Mouse (Mus musculus) embryonic facial prominence, embryonic 13.5 days (tissue): ENCODE data around the gene Dgat2. TPM values are rescaled to one million over a fixed set of nuclear protein-coding genes. Genes with fewer than 3 reads are reported as not detected.

Source experiments
- ATAC-seq: fragments of 200-750 bp; cut with Nextera tagmentation; 2 replicates; pipeline ENCODE4 v1.8.0; 2017; ENCODE audit warnings: low read depth; ENCODE audit not compliant: insufficient number of reproducible peaks, insufficient read depth, low FRiP score, low TSS enrichment
- H3K27ac ChIP-seq: fragments of 300-500 bp; sonication (generic); 2 replicates; pipeline ENCODE4 v1.5.1; 2015; ENCODE audit warnings: moderate library complexity, mild to moderate bottlenecking, inconsistent platforms
- H3K27me3 ChIP-seq: fragments of 300-500 bp; sonication (generic); 2 replicates; pipeline ENCODE4 v1.6.1; 2015; ENCODE audit warnings: mild to moderate bottlenecking, inconsistent platforms
- H3K36me3 ChIP-seq: fragments of 300-500 bp; sonication (generic); 2 replicates; pipeline ENCODE4 v1.6.1; 2015; ENCODE audit warnings: mild to moderate bottlenecking, inconsistent platforms
- H3K4me1 ChIP-seq: fragments of 300-500 bp; sonication (generic); 2 replicates; pipeline ENCODE4 v1.6.1; 2015; ENCODE audit warnings: inconsistent platforms
- H3K4me2 ChIP-seq: fragments of 300-500 bp; sonication (generic); 2 replicates; pipeline ENCODE4 v1.6.1; 2015; ENCODE audit warnings: moderate library complexity, mild to moderate bottlenecking, inconsistent platforms
- H3K4me3 ChIP-seq: fragments of 300-500 bp; sonication (generic); 2 replicates; pipeline ENCODE4 v1.5.1; 2015; ENCODE audit warnings: mild to moderate bottlenecking, inconsistent platforms
- H3K9ac ChIP-seq: fragments of 300-500 bp; sonication (generic); 2 replicates; pipeline ENCODE4 v1.6.1; 2015; ENCODE audit warnings: mild to moderate bottlenecking, inconsistent platforms
- H3K9me3 ChIP-seq: fragments of 300-500 bp; sonication (generic); 2 replicates; pipeline ENCODE4 v1.6.1; 2016; ENCODE audit warnings: inconsistent platforms
- WGBS: fragments of 180-500 bp; shearing (Covaris S2); methylation state at CpG from one replicate; pipeline ENCODE4 v1.1.7; 2015; ENCODE audit warnings: mixed read lengths; 5-methylcytosine and 5-hydroxymethylcytosine counted together
- polyA plus RNA-seq: library from polyadenylated mRNA; unstranded; fragments of >200 nt; fragmentation: Nextera tagmentation; extraction: Ambion mirVana; gene quantifications from 2 replicates; pipeline ENCODE4 v1.2.1, GENCODE M21; 2015

The Dgat2 gene
- polyA plus RNA-seq, 1 experiment from 2014 or later, result 17.6 TPM

DNA sequence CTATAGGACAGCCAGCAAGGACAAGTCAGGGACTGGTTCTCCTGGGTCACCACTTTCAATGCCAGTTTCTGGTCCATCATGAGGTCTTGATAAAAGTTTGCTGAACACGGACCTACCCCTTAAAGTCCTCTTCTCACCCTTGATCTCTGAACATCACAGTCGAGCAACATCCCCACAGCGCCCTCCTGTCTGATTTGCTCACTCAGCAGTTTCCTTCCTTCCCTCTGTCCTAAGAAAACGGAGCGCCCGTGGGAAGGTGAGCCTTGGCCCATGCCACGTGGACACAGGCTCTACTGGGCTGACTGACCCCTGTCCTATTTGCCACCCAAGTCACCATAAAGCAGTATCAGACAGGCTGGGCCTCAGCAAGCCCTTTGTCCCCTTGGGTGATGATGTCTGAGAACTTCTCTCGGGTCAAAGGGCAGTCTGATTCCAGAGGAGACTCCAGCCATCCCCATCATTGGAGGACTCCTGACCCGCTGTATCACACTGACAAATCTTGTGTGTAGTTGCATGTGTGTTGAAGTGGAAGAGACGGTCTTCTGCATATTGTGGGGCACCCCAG lies 32.2 kb upstream of the Dgat2 start:
- no peak for ATAC-seq
- WGBS, result 74% methylated on average over 10 of the region's 10 CpGs
- no peak overlapping the region for H3K4me3 ChIP-seq
- H3K27me3 ChIP-seq, result no peaks in the 10 kb centered on the region
- H3K4me2 ChIP-seq, result no peak overlapping the region
- peaks cover 6% of the 10 kb centered on the region; the same call in 1 of the 2 replicates for H3K4me1 ChIP-seq
- H3K27ac ChIP-seq, result no peak overlapping the region
- H3K36me3 ChIP-seq, result no peaks in the 10 kb centered on the region
- H3K9ac ChIP-seq, result no peak overlapping the region
- no peaks in the 10 kb centered on the region for H3K9me3 ChIP-seq

DNA sequence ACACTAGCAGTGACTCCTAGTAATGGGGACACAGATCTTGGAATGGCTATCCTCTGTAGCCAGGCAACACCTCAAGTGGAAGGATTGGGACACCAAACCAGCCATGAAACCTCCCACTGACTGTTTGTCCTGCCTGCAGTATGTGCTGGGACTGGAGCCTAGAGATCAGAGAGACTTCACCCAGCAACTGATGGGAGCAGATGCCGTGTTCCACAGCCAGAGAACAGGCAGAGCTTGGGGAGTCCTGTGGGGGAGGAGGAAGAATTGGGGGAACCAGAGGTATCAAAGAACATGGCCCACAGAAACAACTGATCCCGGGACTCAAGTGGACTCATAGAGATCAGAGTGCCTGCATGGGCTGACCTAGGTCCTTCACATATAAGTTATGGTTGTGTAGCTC lies 31.2 kb upstream of the Dgat2 start:
- Histone ChIP-seq H3K27me3 (no peaks in the 10 kb centered on the region), H3K4me1 (peaks cover 6% of the 10 kb centered on the region; the same call in 1 of the 2 replicates), H3K9me3 (no peaks in the 10 kb centered on the region), H3K36me3 (no peaks in the 10 kb centered on the region), H3K27ac (no peak overlapping the region), H3K9ac (no peak overlapping the region), H3K4me2 (no peak overlapping the region), H3K4me3 (no peak overlapping the region)
- WGBS, result 79% methylated on average over 2 of the region's 2 CpGs
- no peak for ATAC-seq

GRCm38 (mm10) chr7:99213056-99213455 lies 30.5 kb upstream of the Dgat2 start:
- no peak overlapping the region for H3K9ac ChIP-seq
- peaks cover 6% of the 10 kb centered on the region; the same call in 1 of the 2 replicates for H3K4me1 ChIP-seq
- no peaks in the 10 kb centered on the region for H3K9me3 ChIP-seq
- H3K27me3 ChIP-seq, result no peaks in the 10 kb centered on the region
- WGBS, result 77% methylated on average over 1 of the region's 1 CpGs
- no peak overlapping the region for H3K4me2 ChIP-seq
- no peak overlapping the region for H3K27ac ChIP-seq
- H3K36me3 ChIP-seq, result no peaks in the 10 kb centered on the region
- no peak for ATAC-seq
- no peak overlapping the region for H3K4me3 ChIP-seq

GRCm38 (mm10) chr7:99208704-99209103 lies 26.2 kb upstream of the Dgat2 start:
- no peak overlapping the region for H3K4me3 ChIP-seq
- H3K9me3 ChIP-seq, result no peaks in the 10 kb centered on the region
- no peak for ATAC-seq
- 91% methylated on average over 4 of the region's 4 CpGs for WGBS
- no peak overlapping the region for H3K4me2 ChIP-seq
- H3K9ac ChIP-seq, result no peak overlapping the region
- no peak overlapping the region for H3K27ac ChIP-seq
- no peaks in the 10 kb centered on the region for H3K4me1 ChIP-seq
- no peaks in the 10 kb centered on the region for H3K36me3 ChIP-seq
- H3K27me3 ChIP-seq, result no peaks in the 10 kb centered on the region

DNA sequence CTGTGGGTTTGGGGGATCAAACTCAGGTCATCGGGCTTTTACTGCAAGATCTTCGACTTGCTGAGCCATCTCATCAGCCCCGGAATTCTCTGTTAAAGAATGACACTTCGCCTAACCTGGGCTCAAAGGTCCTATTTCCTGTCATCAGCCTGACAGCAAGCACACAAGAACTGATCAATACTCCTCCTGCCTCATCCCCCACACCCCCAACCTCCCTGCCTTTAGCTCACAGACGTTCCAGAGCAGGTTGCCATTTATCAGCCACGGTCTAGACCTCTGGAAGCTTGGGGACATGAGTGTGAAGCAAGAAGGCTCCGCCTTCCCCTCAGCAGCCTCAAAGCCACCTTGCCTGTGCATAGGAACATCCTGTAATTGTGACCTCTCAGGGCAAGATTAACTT lies 23.8 kb upstream of the Dgat2 start:
- no peaks in the 10 kb centered on the region for H3K9me3 ChIP-seq
- H3K9ac ChIP-seq, result no peak overlapping the region
- 79% methylated on average over 7 of the region's 7 CpGs for WGBS
- H3K4me3 ChIP-seq, result no peak overlapping the region
- no peaks in the 10 kb centered on the region for H3K4me1 ChIP-seq
- H3K27me3 ChIP-seq, result no peaks in the 10 kb centered on the region
- ATAC-seq, result no peak
- no peak overlapping the region for H3K4me2 ChIP-seq
- no peaks in the 10 kb centered on the region for H3K36me3 ChIP-seq
- H3K27ac ChIP-seq, result no peak overlapping the region

DNA sequence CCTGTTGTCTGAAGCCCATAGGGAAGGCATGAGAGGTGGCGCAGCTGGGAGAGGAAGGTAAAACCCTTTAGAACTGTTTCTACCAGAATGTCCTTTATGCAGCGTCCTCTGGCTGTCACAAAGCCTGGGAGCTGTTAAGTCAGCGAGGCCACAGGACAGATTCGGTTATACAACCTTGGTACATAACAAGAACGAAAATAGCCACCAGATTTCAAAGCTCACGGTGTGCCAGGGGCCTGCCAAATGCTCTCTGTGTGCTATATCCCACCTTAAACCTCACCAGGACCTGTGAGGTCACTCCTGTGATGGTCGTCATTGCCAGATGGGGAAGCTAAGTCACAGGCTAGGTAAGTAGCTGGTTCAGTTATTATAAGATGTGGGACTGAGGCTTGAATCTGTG lies 19.6 kb upstream of the Dgat2 start:
- H3K4me1 ChIP-seq, result no peaks in the 10 kb centered on the region
- H3K36me3 ChIP-seq, result no peaks in the 10 kb centered on the region
- ATAC-seq, result no peak
- H3K4me3 ChIP-seq, result no peak overlapping the region
- 86% methylated on average over 7 of the region's 7 CpGs for WGBS
- no peaks in the 10 kb centered on the region for H3K9me3 ChIP-seq
- no peak overlapping the region for H3K27ac ChIP-seq
- H3K4me2 ChIP-seq, result no peak overlapping the region
- no peak overlapping the region for H3K9ac ChIP-seq
- no peaks in the 10 kb centered on the region for H3K27me3 ChIP-seq

- H3K27me3 ChIP-seq, result no peaks in the 10 kb centered on the region
- no peak overlapping the region for H3K9ac ChIP-seq
- no peaks in the 10 kb centered on the region for H3K9me3 ChIP-seq
- ATAC-seq, result no peak
- 28% methylated on average over 4 of the region's 4 CpGs for whole genome bisulfite sequencing
- no peaks in the 10 kb centered on the region for H3K4me1 ChIP-seq
- no peak overlapping the region for H3K4me3 ChIP-seq
- no peaks in the 10 kb centered on the region for H3K36me3 ChIP-seq
- no peak overlapping the region for H3K27ac ChIP-seq
- no peak overlapping the region for H3K4me2 ChIP-seq
Measured at GRCm38 (mm10) chr7:99200290-99200689, 17.8 kb upstream of the Dgat2 start.

- no peaks in the 10 kb centered on the region for H3K36me3 ChIP-seq
- ATAC-seq, result no peak
- H3K27ac ChIP-seq, result no peak overlapping the region
- no peaks in the 10 kb centered on the region for H3K4me1 ChIP-seq
- H3K4me2 ChIP-seq, result no peak overlapping the region
- no peak overlapping the region for H3K4me3 ChIP-seq
- no peaks in the 10 kb centered on the region for H3K27me3 ChIP-seq
- 87% methylated on average over 9 of the region's 9 CpGs for WGBS
- H3K9ac ChIP-seq, result no peak overlapping the region
- no peaks in the 10 kb centered on the region for H3K9me3 ChIP-seq
Measured at GRCm38 (mm10) chr7:99199451-99200175, 17.1 kb upstream of the Dgat2 start.

DNA sequence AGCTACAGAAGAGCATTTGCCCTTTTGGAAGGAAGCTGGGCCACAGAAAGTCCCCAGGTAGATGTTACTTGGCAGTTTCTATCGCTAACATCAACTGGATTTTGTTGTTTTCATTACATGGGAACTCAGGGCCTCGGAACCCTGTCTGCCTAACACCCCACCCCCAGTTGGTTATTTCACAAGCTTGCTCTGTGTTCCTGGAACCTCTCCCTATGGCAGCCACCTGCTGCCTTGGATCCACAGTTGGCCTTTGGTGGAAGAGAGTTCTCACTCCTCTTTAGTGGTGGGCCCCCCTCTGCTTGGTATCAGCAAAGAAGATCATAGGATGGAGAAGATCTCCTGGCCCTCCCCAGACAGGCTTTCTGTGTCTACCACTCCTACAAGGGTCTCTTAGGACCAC lies 16.3 kb upstream of the Dgat2 start:
- 87% methylated on average over 2 of the region's 2 CpGs for WGBS
- Histone ChIP-seq H3K27ac (no peak overlapping the region), H3K27me3 (no peaks in the 10 kb centered on the region), H3K9me3 (no peaks in the 10 kb centered on the region), H3K9ac (no peak overlapping the region), H3K4me3 (no peak overlapping the region), H3K4me1 (no peaks in the 10 kb centered on the region), H3K4me2 (no peak overlapping the region), H3K36me3 (no peaks in the 10 kb centered on the region)
- no peak for ATAC-seq

DNA sequence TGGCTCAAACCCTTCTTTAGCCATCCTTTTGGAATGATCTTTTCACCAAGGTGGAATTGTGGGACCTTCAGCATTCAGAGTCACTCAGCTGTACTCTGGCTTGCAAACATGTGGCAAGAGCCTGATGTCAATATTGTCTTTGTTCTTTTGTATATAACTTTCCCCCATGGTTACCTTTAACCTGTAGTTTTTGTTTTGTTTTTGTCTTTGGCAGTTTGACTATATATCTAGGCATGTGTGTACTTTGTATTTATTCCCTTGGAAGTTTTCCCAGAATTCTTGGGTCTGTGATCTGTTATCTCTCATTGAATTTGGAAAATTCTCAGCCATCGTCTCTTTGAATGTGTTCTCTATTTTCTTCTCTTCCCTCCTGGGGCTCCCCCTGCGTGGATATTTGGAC lies 12.0 kb upstream of the Dgat2 start:
- H3K4me3 ChIP-seq, result no peak overlapping the region
- no peak overlapping the region for H3K4me2 ChIP-seq
- no peak for ATAC-seq
- no peaks in the 10 kb centered on the region for H3K36me3 ChIP-seq
- H3K27me3 ChIP-seq, result no peaks in the 10 kb centered on the region
- H3K9ac ChIP-seq, result no peak overlapping the region
- no peaks in the 10 kb centered on the region for H3K9me3 ChIP-seq
- WGBS, result 54% methylated on average over 2 of the region's 2 CpGs
- H3K27ac ChIP-seq, result no peak overlapping the region
- H3K4me1 ChIP-seq, result no peaks in the 10 kb centered on the region

DNA sequence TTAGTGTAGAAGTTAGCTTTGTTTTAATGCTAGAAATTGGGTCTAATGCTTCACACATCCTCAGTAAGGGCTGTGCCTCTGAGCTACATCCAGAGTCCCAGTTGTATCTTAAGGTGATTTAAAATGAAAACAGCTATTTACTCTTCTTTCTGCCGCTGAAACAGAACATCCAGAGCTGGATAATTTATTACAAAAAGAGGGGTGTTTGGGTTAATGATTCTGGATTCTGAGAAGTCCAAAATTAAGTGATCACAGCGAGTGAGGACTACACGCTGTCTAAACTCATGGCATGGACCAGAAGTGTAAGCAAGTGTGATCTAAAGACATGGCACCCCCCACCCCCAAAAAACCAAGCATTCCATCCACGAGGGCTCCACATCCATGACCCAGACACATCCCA lies 11.4 kb upstream of the Dgat2 start:
- Histone ChIP-seq H3K4me2 (no peak overlapping the region), H3K36me3 (no peaks in the 10 kb centered on the region), H3K4me3 (no peak overlapping the region), H3K9me3 (no peaks in the 10 kb centered on the region), H3K27ac (no peak overlapping the region), H3K9ac (no peak overlapping the region), H3K27me3 (no peaks in the 10 kb centered on the region), H3K4me1 (no peaks in the 10 kb centered on the region)
- 83% methylated on average over 4 of the region's 4 CpGs for WGBS
- no peak for ATAC-seq

DNA sequence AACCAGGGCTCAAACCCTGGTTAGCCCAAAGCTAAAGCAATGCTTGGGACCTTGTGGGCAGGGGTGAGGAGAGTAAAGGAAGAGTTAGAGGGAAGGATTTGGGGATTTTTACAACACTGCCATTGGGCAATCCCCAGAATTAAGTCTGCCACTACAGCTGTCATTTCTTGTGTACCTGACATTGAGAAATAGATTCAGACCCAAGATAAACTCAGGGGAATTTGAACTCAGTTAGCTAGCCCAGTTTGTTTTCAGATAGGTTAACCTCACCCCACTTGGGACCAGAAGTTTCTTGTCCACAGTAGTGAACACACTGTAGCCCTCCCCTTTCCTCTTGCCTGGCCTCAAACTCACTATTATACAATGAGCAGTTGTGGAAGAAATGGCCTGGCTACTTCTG lies 8.9 kb upstream of the Dgat2 start:
- no peak for ATAC-seq
- Histone ChIP-seq H3K27me3 (no peaks in the 10 kb centered on the region), H3K27ac (no peak overlapping the region), H3K9ac (no peak overlapping the region), H3K36me3 (no peaks in the 10 kb centered on the region), H3K4me1 (no peaks in the 10 kb centered on the region), H3K4me2 (no peak overlapping the region), H3K9me3 (no peaks in the 10 kb centered on the region), H3K4me3 (no peak overlapping the region)
